Mouse (Mus musculus): Measurements from ENCODE around the gene Tmem120b.
"Not testable (repeated sequence)": the region's sequence is repeated elsewhere in the genome, so short reads cannot be mapped to it uniquely, and the experiment has no call there.

Tmem120b gene

GRCm38 (mm10) chr5:123051736-123052135 is 16.5 kb upstream of the Tmem120b start:
- no peak for DNase-seq (ENCODE audit: low read depth, low spot score)

GRCm38 (mm10) chr5:123057366-123058250 is 10.6 kb upstream of the Tmem120b start:
- DNase-seq (ENCODE audit: low read depth, low spot score): peak; percentile 99

- no peak for DNase-seq (ENCODE audit: low read depth, low spot score)
Observed at GRCm38 (mm10) chr5:123058251-123059102, 9.7 kb upstream of the Tmem120b start.

- DNase-seq (ENCODE audit: low read depth, low spot score): no peak
Observed at GRCm38 (mm10) chr5:123059757-123060520, 8.3 kb upstream of the Tmem120b start.

- DNase-seq (ENCODE audit: low read depth, low spot score): no peak
Observed at GRCm38 (mm10) chr5:123060706-123061401, 7.4 kb upstream of the Tmem120b start.

- DNase-seq (ENCODE audit: low read depth, low spot score): not testable (repeated sequence)
Observed at GRCm38 (mm10) chr5:123061402-123061749, 6.8 kb upstream of the Tmem120b start.

- no peak for DNase-seq (ENCODE audit: low read depth, low spot score)
Observed at GRCm38 (mm10) chr5:123063141-123063540, 5.1 kb upstream of the Tmem120b start.

- no peak for DNase-seq (ENCODE audit: low read depth, low spot score)
Observed at GRCm38 (mm10) chr5:123064207-123064606, 4.0 kb upstream of the Tmem120b start.

GRCm38 (mm10) chr5:123067395-123067995 is 720 bp upstream of the Tmem120b start:
- no peak for DNase-seq (ENCODE audit: low read depth, low spot score)

- no peak for DNase-seq (ENCODE audit: low read depth, low spot score)
Observed at GRCm38 (mm10) chr5:123068714-123069113, 499 bp downstream of the Tmem120b start.

GRCm38 (mm10) chr5:123075576-123076418 is 7.6 kb downstream of the Tmem120b start:
- DNase-seq (ENCODE audit: low read depth, low spot score): peak; percentile 78

- no peak for DNase-seq (ENCODE audit: low read depth, low spot score)
Observed at GRCm38 (mm10) chr5:123076419-123077281, 8.4 kb downstream of the Tmem120b start.

GRCm38 (mm10) chr5:123079568-123079967 is 11.4 kb downstream of the Tmem120b start:
- DNase-seq (ENCODE audit: low read depth, low spot score): no peak

GRCm38 (mm10) chr5:123080041-123080440 is 11.8 kb downstream of the Tmem120b start:
- DNase-seq (ENCODE audit: low read depth, low spot score): no peak

- no peak for DNase-seq (ENCODE audit: low read depth, low spot score)
Observed at GRCm38 (mm10) chr5:123080510-123080909, 12.3 kb downstream of the Tmem120b start.

- DNase-seq (ENCODE audit: low read depth, low spot score): no peak
Observed at GRCm38 (mm10) chr5:123083340-123084050, 15.3 kb downstream of the Tmem120b start.

GRCm38 (mm10) chr5:123086501-123086900 is 18.3 kb downstream of the Tmem120b start:
- DNase-seq (ENCODE audit: low read depth, low spot score): peak; percentile 45

- DNase-seq (ENCODE audit: low read depth, low spot score): no peak
Observed at GRCm38 (mm10) chr5:123088784-123089183, 20.6 kb downstream of the Tmem120b start.

All from WW6 (cell line).